Mouse (Mus musculus): ENCODE data around the gene Trappc11. TPM values are rescaled to one million over a fixed set of nuclear protein-coding genes. Genes with fewer than 3 reads are reported as not detected.
A peak's percentile ranks its signal among the peaks of the same experiment; 100 is the strongest.

The Trappc11 gene
- total RNA-seq (2014; fragmentation: Nextera tagmentation) (23.8 and 34.0 TPM in 2 replicates), total RNA-seq (2017) (33.0 and 42.8 TPM in 2 replicates)

GRCm38 (mm10) chr8:47533344-47534125 is at the start of gene Trappc11, which contains the start of gene Rwdd4a:
TSS of gene Trappc11 (minus strand) at chr8:47533470.
TSS of gene Rwdd4a (plus strand) at chr8:47533664.
- peak; percentile 100 for ATAC-seq (replicated peaks; ENCODE audit: low FRiP score, low TSS enrichment, poor library complexity, severe bottlenecking)

- ATAC-seq (replicated peaks; ENCODE audit: low FRiP score, low TSS enrichment, poor library complexity, severe bottlenecking): no peak
Measured at GRCm38 (mm10) chr8:47581454-47581853, 48.2 kb upstream of the Trappc11 start.

GRCm38 (mm10) chr8:47573482-47573881 is 40.2 kb upstream of the Trappc11 start:
- ATAC-seq (replicated peaks; ENCODE audit: low FRiP score, low TSS enrichment, poor library complexity, severe bottlenecking): no peak

- no peak for ATAC-seq (replicated peaks; ENCODE audit: low FRiP score, low TSS enrichment, poor library complexity, severe bottlenecking)
Measured at GRCm38 (mm10) chr8:47570161-47570560, 36.9 kb upstream of the Trappc11 start.

GRCm38 (mm10) chr8:47568098-47568497 is 34.8 kb upstream of the Trappc11 start:
- no peak for ATAC-seq (replicated peaks; ENCODE audit: low FRiP score, low TSS enrichment, poor library complexity, severe bottlenecking)

- ATAC-seq (replicated peaks; ENCODE audit: low FRiP score, low TSS enrichment, poor library complexity, severe bottlenecking): no peak
Measured at GRCm38 (mm10) chr8:47566551-47566950, 33.3 kb upstream of the Trappc11 start.

- no peak for ATAC-seq (replicated peaks; ENCODE audit: low FRiP score, low TSS enrichment, poor library complexity, severe bottlenecking)
Measured at GRCm38 (mm10) chr8:47560801-47561200, 27.5 kb upstream of the Trappc11 start.

- ATAC-seq (replicated peaks; ENCODE audit: low FRiP score, low TSS enrichment, poor library complexity, severe bottlenecking): no peak
Measured at GRCm38 (mm10) chr8:47558274-47558673, 25.0 kb upstream of the Trappc11 start.

GRCm38 (mm10) chr8:47556446-47556845 is 23.2 kb upstream of the Trappc11 start:
- no peak for ATAC-seq (replicated peaks; ENCODE audit: low FRiP score, low TSS enrichment, poor library complexity, severe bottlenecking)

- ATAC-seq (replicated peaks; ENCODE audit: low FRiP score, low TSS enrichment, poor library complexity, severe bottlenecking): no peak
Measured at GRCm38 (mm10) chr8:47553613-47554012, 20.3 kb upstream of the Trappc11 start.

- ATAC-seq (replicated peaks; ENCODE audit: low FRiP score, low TSS enrichment, poor library complexity, severe bottlenecking): no peak
Measured at GRCm38 (mm10) chr8:47547102-47547501, 13.8 kb upstream of the Trappc11 start.

- ATAC-seq (replicated peaks; ENCODE audit: low FRiP score, low TSS enrichment, poor library complexity, severe bottlenecking): no peak
Measured at GRCm38 (mm10) chr8:47544094-47544493, 10.8 kb upstream of the Trappc11 start.

GRCm38 (mm10) chr8:47542746-47543145 is 9.5 kb upstream of the Trappc11 start:
- no peak for ATAC-seq (replicated peaks; ENCODE audit: low FRiP score, low TSS enrichment, poor library complexity, severe bottlenecking)

- ATAC-seq (replicated peaks; ENCODE audit: low FRiP score, low TSS enrichment, poor library complexity, severe bottlenecking): no peak
Measured at GRCm38 (mm10) chr8:47538323-47538722, 5.1 kb upstream of the Trappc11 start.

GRCm38 (mm10) chr8:47528094-47528493 is 5.2 kb downstream of the Trappc11 start:
- ATAC-seq (replicated peaks; ENCODE audit: low FRiP score, low TSS enrichment, poor library complexity, severe bottlenecking): peak; percentile 62

GRCm38 (mm10) chr8:47513601-47514000 is 19.7 kb downstream of the Trappc11 start:
- no peak for ATAC-seq (replicated peaks; ENCODE audit: low FRiP score, low TSS enrichment, poor library complexity, severe bottlenecking)

- no peak; the same call in 1 of the 2 replicates for ATAC-seq (replicated peaks; ENCODE audit: low FRiP score, low TSS enrichment, poor library complexity, severe bottlenecking)
Measured at GRCm38 (mm10) chr8:47510930-47511329, 22.3 kb downstream of the Trappc11 start.

GRCm38 (mm10) chr8:47505431-47505830 is 27.8 kb downstream of the Trappc11 start:
- ATAC-seq (replicated peaks; ENCODE audit: low FRiP score, low TSS enrichment, poor library complexity, severe bottlenecking): no peak

GRCm38 (mm10) chr8:47502546-47502945 is 30.7 kb downstream of the Trappc11 start:
- ATAC-seq (replicated peaks; ENCODE audit: low FRiP score, low TSS enrichment, poor library complexity, severe bottlenecking): no peak

GRCm38 (mm10) chr8:47501994-47502393 is 31.3 kb downstream of the Trappc11 start:
- ATAC-seq (replicated peaks; ENCODE audit: low FRiP score, low TSS enrichment, poor library complexity, severe bottlenecking): no peak

GRCm38 (mm10) chr8:47495428-47495827 is 37.8 kb downstream of the Trappc11 start:
- ATAC-seq (replicated peaks; ENCODE audit: low FRiP score, low TSS enrichment, poor library complexity, severe bottlenecking): no peak

Measured in megakaryocyte-erythroid progenitor cell, adult 5-6 weeks (primary cell).